Mouse (Mus musculus): Measurements from ENCODE around the gene Cdh26. TPM values are rescaled to one million over a fixed set of nuclear protein-coding genes. Genes with fewer than 3 reads are reported as not detected.

Cdh26 gene
- polyA plus RNA-seq, 1 experiment, result 0.06 TPM

GRCm38 (mm10) chr2:178497900-178498299 lies 67.6 kb downstream of the Cdh26 start:
- Histone ChIP-seq H3K36me3 (ENCODE audit: control insufficient read depth, insufficient read depth, low read length) (no peaks in the 10 kb centered on the region), H3K27me3 (ENCODE audit: control insufficient read depth, insufficient read depth, low read length) (no peaks in the 10 kb centered on the region), H3K4me1 (ENCODE audit: control insufficient read depth, insufficient read depth, insufficient read length, low read length) (peaks cover 8% of the 10 kb centered on the region), H3K27ac (ENCODE audit: insufficient read depth, low read depth, low read length) (no peak overlapping the region), H3K4me3 (ENCODE audit: low read depth, low read length) (no peak overlapping the region)
- no peak for TF ChIP-seq POLR2A (IDR thresholded peaks at IDR 0.05; ENCODE audit: low read depth, low read length)
- no peak for TF ChIP-seq CTCF (IDR thresholded peaks at IDR 0.05; ENCODE audit: extremely low read depth, insufficient read length, insufficient replicate concordance, low read depth, low read length)
- 44% methylated on average over 1 of the region's 1 CpGs for WGBS

- no peaks in the 10 kb centered on the region for H3K27me3 ChIP-seq (ENCODE audit: control insufficient read depth, insufficient read depth, low read length)
- no peaks in the 10 kb centered on the region for H3K36me3 ChIP-seq (ENCODE audit: control insufficient read depth, insufficient read depth, low read length)
- no peak overlapping the region for H3K4me3 ChIP-seq (ENCODE audit: low read depth, low read length)
- WGBS, result 12% methylated on average over 5 of the region's 5 CpGs
- TF ChIP-seq CTCF (IDR thresholded peaks at IDR 0.05; ENCODE audit: extremely low read depth, insufficient read length, insufficient replicate concordance, low read depth, low read length) (no peak), POLR2A (IDR thresholded peaks at IDR 0.05; ENCODE audit: low read depth, low read length) (no peak)
- H3K27ac ChIP-seq (ENCODE audit: insufficient read depth, low read depth, low read length), result no peak overlapping the region
- peaks cover 8% of the 10 kb centered on the region for H3K4me1 ChIP-seq (ENCODE audit: control insufficient read depth, insufficient read depth, insufficient read length, low read length)
Measured at GRCm38 (mm10) chr2:178498409-178498808, 68.1 kb downstream of the Cdh26 start.

GRCm38 (mm10) chr2:178502469-178502868 lies 72.1 kb downstream of the Cdh26 start:
- Histone ChIP-seq H3K27ac (ENCODE audit: insufficient read depth, low read depth, low read length) (no peak overlapping the region), H3K27me3 (ENCODE audit: control insufficient read depth, insufficient read depth, low read length) (no peaks in the 10 kb centered on the region), H3K4me1 (ENCODE audit: control insufficient read depth, insufficient read depth, insufficient read length, low read length) (peaks cover 8% of the 10 kb centered on the region), H3K36me3 (ENCODE audit: control insufficient read depth, insufficient read depth, low read length) (no peaks in the 10 kb centered on the region), H3K4me3 (ENCODE audit: low read depth, low read length) (no peak overlapping the region)
- 81% methylated on average over 10 of the region's 10 CpGs for WGBS
- TF ChIP-seq POLR2A (IDR thresholded peaks at IDR 0.05; ENCODE audit: low read depth, low read length) (no peak), CTCF (IDR thresholded peaks at IDR 0.05; ENCODE audit: extremely low read depth, insufficient read length, insufficient replicate concordance, low read depth, low read length) (no peak)

GRCm38 (mm10) chr2:178506056-178506455 lies 75.7 kb downstream of the Cdh26 start:
- no peaks in the 10 kb centered on the region for H3K27me3 ChIP-seq (ENCODE audit: control insufficient read depth, insufficient read depth, low read length)
- TF ChIP-seq CTCF (IDR thresholded peaks at IDR 0.05; ENCODE audit: extremely low read depth, insufficient read length, insufficient replicate concordance, low read depth, low read length) (no peak), POLR2A (IDR thresholded peaks at IDR 0.05; ENCODE audit: low read depth, low read length) (no peak)
- no peaks in the 10 kb centered on the region for H3K4me1 ChIP-seq (ENCODE audit: control insufficient read depth, insufficient read depth, insufficient read length, low read length)
- WGBS, result 74% methylated on average over 12 of the region's 12 CpGs
- H3K36me3 ChIP-seq (ENCODE audit: control insufficient read depth, insufficient read depth, low read length), result no peaks in the 10 kb centered on the region
- no peak overlapping the region for H3K27ac ChIP-seq (ENCODE audit: insufficient read depth, low read depth, low read length)
- H3K4me3 ChIP-seq (ENCODE audit: low read depth, low read length), result no peak overlapping the region

GRCm38 (mm10) chr2:178507379-178508014 lies 77.2 kb downstream of the Cdh26 start:
- TF ChIP-seq POLR2A (IDR thresholded peaks at IDR 0.05; ENCODE audit: low read depth, low read length) (no peak), CTCF (IDR thresholded peaks at IDR 0.05; ENCODE audit: extremely low read depth, insufficient read length, insufficient replicate concordance, low read depth, low read length) (peak; percentile 81; the same call in 1 of the 2 replicates)
- WGBS, result 46% methylated on average over 6 of the region's 6 CpGs
- no peaks in the 10 kb centered on the region for H3K36me3 ChIP-seq (ENCODE audit: control insufficient read depth, insufficient read depth, low read length)
- peaks cover 2% of the 10 kb centered on the region; the same call in 1 of the 2 replicates for H3K4me1 ChIP-seq (ENCODE audit: control insufficient read depth, insufficient read depth, insufficient read length, low read length)
- no peaks in the 10 kb centered on the region for H3K27me3 ChIP-seq (ENCODE audit: control insufficient read depth, insufficient read depth, low read length)
- H3K4me3 ChIP-seq (ENCODE audit: low read depth, low read length), result no peak overlapping the region
- H3K27ac ChIP-seq (ENCODE audit: insufficient read depth, low read depth, low read length), result no peak overlapping the region

- Histone ChIP-seq H3K4me1 (ENCODE audit: control insufficient read depth, insufficient read depth, insufficient read length, low read length) (peaks cover 5% of the 10 kb centered on the region; the same call in 1 of the 2 replicates), H3K27me3 (ENCODE audit: control insufficient read depth, insufficient read depth, low read length) (no peaks in the 10 kb centered on the region), H3K27ac (ENCODE audit: insufficient read depth, low read depth, low read length) (no peak overlapping the region), H3K4me3 (ENCODE audit: low read depth, low read length) (no peak overlapping the region), H3K36me3 (ENCODE audit: control insufficient read depth, insufficient read depth, low read length) (no peaks in the 10 kb centered on the region)
- WGBS, result 78% methylated on average over 6 of the region's 6 CpGs
- no peak for TF ChIP-seq CTCF (IDR thresholded peaks at IDR 0.05; ENCODE audit: extremely low read depth, insufficient read length, insufficient replicate concordance, low read depth, low read length)
- no peak for TF ChIP-seq POLR2A (IDR thresholded peaks at IDR 0.05; ENCODE audit: low read depth, low read length)
Measured at GRCm38 (mm10) chr2:178508279-178508678, 77.9 kb downstream of the Cdh26 start.

- Histone ChIP-seq H3K27me3 (ENCODE audit: control insufficient read depth, insufficient read depth, low read length) (no peaks in the 10 kb centered on the region), H3K4me1 (ENCODE audit: control insufficient read depth, insufficient read depth, insufficient read length, low read length) (peaks cover 5% of the 10 kb centered on the region; the same call in 1 of the 2 replicates), H3K27ac (ENCODE audit: insufficient read depth, low read depth, low read length) (no peak overlapping the region), H3K36me3 (ENCODE audit: control insufficient read depth, insufficient read depth, low read length) (no peaks in the 10 kb centered on the region), H3K4me3 (ENCODE audit: low read depth, low read length) (no peak overlapping the region)
- no peak for TF ChIP-seq POLR2A (IDR thresholded peaks at IDR 0.05; ENCODE audit: low read depth, low read length)
- TF ChIP-seq CTCF (IDR thresholded peaks at IDR 0.05; ENCODE audit: extremely low read depth, insufficient read length, insufficient replicate concordance, low read depth, low read length), result no peak
- 49% methylated on average over 4 of the region's 4 CpGs for WGBS
Measured at GRCm38 (mm10) chr2:178513043-178513442, 82.7 kb downstream of the Cdh26 start.
